Mouse (Mus musculus): ENCODE measurements at regions not wholly inside any gene's neighbourhood (a gene's known extent, or its start where the extent isn't known, plus 50 kb on each side); places are given as distances from the start of the nearest gene placed in this dataset.

DNA sequence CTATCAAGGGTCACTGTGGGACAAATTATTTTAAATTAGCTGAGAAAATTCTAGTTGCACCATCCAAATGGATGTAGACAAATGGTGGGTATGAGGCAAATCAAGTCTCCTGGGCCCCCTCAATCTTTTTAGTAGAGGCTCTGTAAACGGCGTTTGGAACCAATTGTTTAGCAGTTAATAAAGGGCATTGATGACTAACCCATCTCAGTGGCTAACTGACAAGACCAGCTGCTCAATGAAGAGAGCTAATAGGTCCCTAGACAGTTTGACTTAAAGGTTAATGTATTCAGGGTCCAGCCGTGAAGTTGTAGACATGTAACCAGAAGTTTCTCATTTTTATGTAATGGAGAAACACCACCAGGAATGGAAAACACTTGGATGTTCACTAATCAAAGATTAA lies 332.6 kb upstream of the Gm21961 start:
- no peak for DNase-seq (ENCODE audit: low spot score in 2 of 2)

DNA sequence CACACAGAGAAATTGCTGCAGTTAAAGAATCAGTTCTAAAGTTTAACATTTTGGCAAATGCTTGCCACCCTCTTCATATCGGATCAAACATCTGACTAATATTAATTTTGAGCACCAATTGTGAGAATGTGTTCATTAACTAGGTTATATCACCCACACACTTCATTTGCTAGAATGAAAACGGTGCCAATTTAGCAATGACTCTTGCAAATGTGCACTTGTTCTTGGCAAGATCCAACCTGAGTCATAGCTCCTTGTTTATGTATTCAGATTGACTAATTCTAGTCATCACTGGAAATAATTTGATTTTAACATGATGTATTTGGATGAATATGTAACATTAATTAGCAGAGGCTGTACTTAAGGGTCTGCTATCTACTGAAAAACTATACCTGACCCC lies 327.8 kb upstream of the Gm21961 start:
- no peak for DNase-seq (ENCODE audit: low spot score in 2 of 2)

DNA sequence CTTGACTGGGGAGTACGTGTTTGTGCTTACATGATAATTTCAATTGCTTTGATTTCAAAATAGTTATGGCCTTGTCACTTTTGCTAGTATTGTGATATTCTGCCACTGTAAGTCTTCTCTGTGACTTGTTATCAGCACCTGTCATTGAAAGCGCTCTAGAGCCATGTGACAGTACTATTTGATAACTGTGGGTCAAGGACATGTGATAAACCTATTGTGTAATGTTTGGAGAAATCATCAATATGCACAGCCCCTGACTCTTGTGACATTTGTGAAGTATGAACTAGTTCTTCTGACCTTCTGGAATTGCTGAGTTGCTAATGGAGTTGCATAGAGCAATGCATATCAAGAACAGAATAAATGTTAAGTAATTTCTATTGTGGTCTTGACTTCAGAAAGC lies 319.4 kb upstream of the Gm21961 start:
- no peak for DNase-seq (ENCODE audit: low spot score in 2 of 2)

DNA sequence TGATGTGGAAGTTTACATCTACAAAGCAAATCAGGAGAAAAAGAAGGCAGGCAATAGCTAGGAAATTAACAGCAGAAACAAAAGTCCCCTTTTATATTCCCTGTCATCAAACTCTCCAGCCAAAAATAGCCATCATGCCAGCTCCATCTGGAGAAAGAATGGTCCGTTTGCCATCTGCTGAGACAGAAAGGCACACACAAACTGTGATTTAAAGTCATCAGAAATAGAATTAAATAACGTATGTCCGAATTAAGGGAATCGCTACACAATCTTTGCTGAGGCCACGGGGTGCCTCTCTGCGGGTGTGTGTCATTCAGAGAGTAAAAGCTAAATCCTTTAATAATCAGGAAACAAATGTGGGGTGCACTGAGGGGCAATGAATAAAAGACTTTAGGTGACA lies 293.4 kb upstream of the Gm21961 start:
- peak; percentile 3 to 10 for DNase-seq (ENCODE audit: low spot score in 2 of 2)

DNA sequence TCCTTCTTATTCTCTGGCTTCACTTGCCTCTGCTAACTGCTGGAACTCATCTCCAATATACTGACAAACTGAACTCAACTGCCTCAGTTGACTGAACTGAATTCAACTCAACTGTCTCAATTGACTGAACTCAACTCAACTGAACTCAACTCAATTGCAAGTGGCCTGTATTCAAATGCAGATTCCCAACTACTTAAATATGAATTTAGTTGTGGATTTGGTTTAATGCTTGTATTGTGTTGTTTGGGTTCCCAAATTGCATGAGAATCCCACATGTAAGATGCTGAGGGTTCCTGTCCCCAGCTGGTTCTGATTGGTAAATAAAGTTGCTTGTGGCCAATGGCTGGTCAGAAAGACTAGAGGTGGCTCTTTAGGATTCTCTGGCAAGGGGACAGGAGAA lies 244.1 kb upstream of the Gm21961 start:
- DNase-seq (ENCODE audit: low spot score in 2 of 2): no peak

DNA sequence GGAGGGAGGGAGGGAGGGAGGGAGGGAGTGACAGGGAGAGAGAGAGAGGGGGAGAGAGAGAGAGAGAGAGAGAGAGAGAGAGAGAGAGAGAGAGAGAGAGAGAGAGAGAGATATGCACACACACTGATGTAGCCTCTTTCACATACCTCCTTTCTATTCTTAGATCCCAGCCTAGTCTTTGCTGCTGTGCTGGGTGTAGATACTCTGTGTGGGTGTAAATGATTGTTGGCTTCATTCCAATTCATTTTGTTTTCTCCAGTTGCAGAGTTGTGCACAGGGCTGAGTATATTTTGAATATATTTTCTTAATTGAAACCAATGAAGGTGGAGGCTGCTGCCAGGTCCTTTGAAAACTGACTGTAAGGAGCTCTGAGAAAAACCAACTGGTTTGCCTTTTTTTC lies 207.8 kb upstream of the Gm21961 start:
- DNase-seq (ENCODE audit: low spot score in 2 of 2): no peak

DNA sequence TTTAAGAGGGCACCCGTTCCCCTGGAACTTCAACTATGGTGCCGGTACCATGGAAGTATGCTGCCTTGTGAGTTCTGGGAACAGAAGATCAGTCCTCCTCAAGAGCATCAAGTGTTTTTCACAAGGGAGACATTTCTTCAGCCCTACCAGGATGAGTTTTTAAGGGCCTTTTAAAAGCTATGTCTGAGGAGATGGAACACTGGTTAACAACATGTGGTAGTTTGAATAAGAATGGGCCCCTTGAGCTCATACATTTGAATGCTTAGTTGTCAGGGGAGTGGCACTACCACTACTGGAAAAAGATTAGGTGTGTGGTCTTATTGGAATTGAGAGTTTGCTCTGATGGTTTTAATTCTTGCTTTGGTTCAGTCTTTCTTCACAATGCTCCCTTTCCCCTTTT lies 203.2 kb upstream of the Gm21961 start:
- DNase-seq (ENCODE audit: low spot score in 2 of 2): no peak

DNA sequence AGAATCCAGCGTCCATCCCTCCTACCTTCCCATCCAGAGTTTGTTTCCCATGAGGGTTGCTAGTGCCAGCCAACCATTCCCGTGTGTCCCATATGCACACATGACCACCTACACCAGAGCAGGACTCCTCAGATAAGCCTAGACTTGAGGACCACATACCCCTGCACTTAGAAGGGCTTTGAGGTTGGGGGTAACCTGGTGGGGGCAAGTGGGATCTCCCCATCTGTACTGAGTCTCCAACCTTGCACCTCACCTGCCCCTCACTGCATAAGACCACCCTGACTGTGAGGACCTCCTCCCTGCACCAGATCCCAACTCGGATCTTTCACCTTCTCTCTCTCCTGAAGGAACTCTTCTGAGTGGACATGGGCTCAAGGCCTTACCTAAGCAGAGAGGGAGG lies 181.6 kb upstream of the Gm21961 start:
- DNase-seq (ENCODE audit: low spot score in 2 of 2): no peak

DNA sequence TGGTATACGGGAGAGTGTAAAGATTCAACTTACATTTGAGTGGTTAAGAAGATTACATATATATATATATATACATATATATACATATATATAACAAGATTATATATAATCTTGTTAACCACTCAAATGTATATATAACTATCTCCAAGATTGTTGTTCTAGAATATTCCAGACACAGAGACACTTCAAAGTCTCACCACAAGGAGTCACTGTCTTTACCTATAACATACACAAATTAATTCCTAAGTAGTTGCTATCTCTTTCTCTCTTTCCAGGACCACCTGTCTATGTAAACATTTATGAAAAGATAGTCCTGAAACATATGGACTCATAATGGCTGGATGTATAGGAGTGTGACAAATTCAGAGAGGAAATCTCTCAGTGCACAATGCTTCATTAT lies 178.9 kb upstream of the Gm21961 start:
- no peak for DNase-seq (ENCODE audit: low spot score in 2 of 2)
